Mouse (Mus musculus): ENCODE results near the gene Hipk2. TPM values are rescaled to one million over a fixed set of nuclear protein-coding genes. Genes with fewer than 3 reads are reported as not detected.

Gene Hipk2
- total and polyA plus RNA-seq, 2 experiments from 2014 or later, result 24.9 to 60.3 TPM

GRCm38 (mm10) chr6:38713957-38714898 is 161.7 kb downstream of the Hipk2 start:
- Histone ChIP-seq H3K9ac (replicated peaks; ENCODE audit: low read length) (no peak overlapping the region), H3K9me3 (ENCODE audit: low read length) (no peaks in the 10 kb centered on the region), H3K4me3 (ENCODE audit: low read length) (no peak overlapping the region), H3K4me1 (ENCODE audit: insufficient read depth, low read length) (no peaks in the 10 kb centered on the region), H3K27me3 (ENCODE audit: insufficient read depth, low read length) (no peaks in the 10 kb centered on the region), H3K4me2 (ENCODE audit: low read depth, low read length) (no peak overlapping the region), H3K36me3 (ENCODE audit: insufficient read depth, low read length) (peaks cover 68% of the 10 kb centered on the region), H3K27ac (no peak overlapping the region)
- TF ChIP-seq CTCF (IDR thresholded peaks at IDR 0.05; ENCODE audit: low read depth), result no peak
- 86% methylated on average over 19 of the region's 19 CpGs for WGBS
- no peak for ATAC-seq
- DNase-seq (ENCODE audit: low spot score), result no peak

GRCm38 (mm10) chr6:38710449-38710848 is 165.5 kb downstream of the Hipk2 start:
- no peak overlapping the region for H3K9ac ChIP-seq (replicated peaks; ENCODE audit: low read length)
- TF ChIP-seq CTCF (IDR thresholded peaks at IDR 0.05; ENCODE audit: low read depth), result no peak
- H3K36me3 ChIP-seq (ENCODE audit: insufficient read depth, low read length), result peaks cover 48% of the 10 kb centered on the region
- ATAC-seq (no peak), DNase-seq (ENCODE audit: low spot score) (no peak)
- H3K27ac ChIP-seq, result no peak overlapping the region
- H3K4me1 ChIP-seq (ENCODE audit: insufficient read depth, low read length), result no peaks in the 10 kb centered on the region
- no peaks in the 10 kb centered on the region for H3K27me3 ChIP-seq (ENCODE audit: insufficient read depth, low read length)
- no peak overlapping the region for H3K4me2 ChIP-seq (ENCODE audit: low read depth, low read length)
- no peak overlapping the region for H3K4me3 ChIP-seq (ENCODE audit: low read length)
- WGBS, result 86% methylated on average over 3 of the region's 3 CpGs
- no peaks in the 10 kb centered on the region for H3K9me3 ChIP-seq (ENCODE audit: low read length)

- WGBS, result 77% methylated on average over 7 of the region's 7 CpGs
- Histone ChIP-seq H3K4me2 (ENCODE audit: low read depth, low read length) (no peak overlapping the region), H3K27me3 (ENCODE audit: insufficient read depth, low read length) (no peaks in the 10 kb centered on the region), H3K9me3 (ENCODE audit: low read length) (no peaks in the 10 kb centered on the region), H3K4me3 (ENCODE audit: low read length) (no peak overlapping the region), H3K27ac (no peak overlapping the region), H3K36me3 (ENCODE audit: insufficient read depth, low read length) (peaks cover 33% of the 10 kb centered on the region), H3K4me1 (ENCODE audit: insufficient read depth, low read length) (no peaks in the 10 kb centered on the region), H3K9ac (replicated peaks; ENCODE audit: low read length) (no peak overlapping the region)
- TF ChIP-seq CTCF (IDR thresholded peaks at IDR 0.05; ENCODE audit: low read depth), result no peak
- ATAC-seq, result no peak
- DNase-seq (ENCODE audit: low spot score), result no peak
Measured at GRCm38 (mm10) chr6:38704264-38704984, 171.5 kb downstream of the Hipk2 start.

- Histone ChIP-seq H3K9me3 (ENCODE audit: low read length) (no peaks in the 10 kb centered on the region), H3K36me3 (ENCODE audit: insufficient read depth, low read length) (peaks cover 41% of the 10 kb centered on the region), H3K4me1 (ENCODE audit: insufficient read depth, low read length) (no peaks in the 10 kb centered on the region), H3K4me2 (ENCODE audit: low read depth, low read length) (no peak overlapping the region), H3K4me3 (ENCODE audit: low read length) (no peak overlapping the region), H3K27me3 (ENCODE audit: insufficient read depth, low read length) (no peaks in the 10 kb centered on the region), H3K9ac (replicated peaks; ENCODE audit: low read length) (no peak overlapping the region), H3K27ac (no peak overlapping the region)
- ATAC-seq (no peak), DNase-seq (ENCODE audit: low spot score) (no peak)
- TF ChIP-seq CTCF (IDR thresholded peaks at IDR 0.05; ENCODE audit: low read depth), result no peak
- 90% methylated on average over 6 of the region's 6 CpGs for WGBS
Measured at GRCm38 (mm10) chr6:38703526-38703925, 172.4 kb downstream of the Hipk2 start.

GRCm38 (mm10) chr6:38702810-38703399 is 173.1 kb downstream of the Hipk2 start:
- no peak overlapping the region for H3K9ac ChIP-seq (replicated peaks; ENCODE audit: low read length)
- H3K4me2 ChIP-seq (ENCODE audit: low read depth, low read length), result no peak overlapping the region
- no peak overlapping the region for H3K27ac ChIP-seq
- DNase-seq (ENCODE audit: low spot score) (no peak), ATAC-seq (no peak)
- H3K36me3 ChIP-seq (ENCODE audit: insufficient read depth, low read length), result peaks cover 48% of the 10 kb centered on the region
- no peaks in the 10 kb centered on the region for H3K9me3 ChIP-seq (ENCODE audit: low read length)
- no peaks in the 10 kb centered on the region for H3K27me3 ChIP-seq (ENCODE audit: insufficient read depth, low read length)
- TF ChIP-seq CTCF (IDR thresholded peaks at IDR 0.05; ENCODE audit: low read depth), result peak; percentile 42
- H3K4me3 ChIP-seq (ENCODE audit: low read length), result no peak overlapping the region
- no peaks in the 10 kb centered on the region for H3K4me1 ChIP-seq (ENCODE audit: insufficient read depth, low read length)
- 57% methylated on average over 6 of the region's 6 CpGs for WGBS

GRCm38 (mm10) chr6:38701421-38701820 is 174.5 kb downstream of the Hipk2 start:
- Histone ChIP-seq H3K27me3 (ENCODE audit: insufficient read depth, low read length) (no peaks in the 10 kb centered on the region), H3K4me2 (ENCODE audit: low read depth, low read length) (no peak overlapping the region), H3K4me3 (ENCODE audit: low read length) (no peak overlapping the region), H3K9ac (replicated peaks; ENCODE audit: low read length) (no peak overlapping the region), H3K36me3 (ENCODE audit: insufficient read depth, low read length) (peaks cover 49% of the 10 kb centered on the region), H3K27ac (no peak overlapping the region), H3K4me1 (ENCODE audit: insufficient read depth, low read length) (no peaks in the 10 kb centered on the region), H3K9me3 (ENCODE audit: low read length) (no peaks in the 10 kb centered on the region)
- ATAC-seq, result no peak
- TF ChIP-seq CTCF (IDR thresholded peaks at IDR 0.05; ENCODE audit: low read depth), result no peak
- DNase-seq (ENCODE audit: low spot score), result no peak
- WGBS, result 39% methylated on average over 2 of the region's 2 CpGs
